Mouse (Mus musculus): ENCODE results near the gene Creg2. TPM values are rescaled to one million over a fixed set of nuclear protein-coding genes. Genes with fewer than 3 reads are reported as not detected.
"Not testable (repeated sequence)": the region's sequence is repeated elsewhere in the genome, so short reads cannot be mapped to it uniquely, and the experiment has no call there.

The Creg2 gene
- polyA plus RNA-seq, 1 experiment from 2014 or later, result 2.3 TPM

DNA sequence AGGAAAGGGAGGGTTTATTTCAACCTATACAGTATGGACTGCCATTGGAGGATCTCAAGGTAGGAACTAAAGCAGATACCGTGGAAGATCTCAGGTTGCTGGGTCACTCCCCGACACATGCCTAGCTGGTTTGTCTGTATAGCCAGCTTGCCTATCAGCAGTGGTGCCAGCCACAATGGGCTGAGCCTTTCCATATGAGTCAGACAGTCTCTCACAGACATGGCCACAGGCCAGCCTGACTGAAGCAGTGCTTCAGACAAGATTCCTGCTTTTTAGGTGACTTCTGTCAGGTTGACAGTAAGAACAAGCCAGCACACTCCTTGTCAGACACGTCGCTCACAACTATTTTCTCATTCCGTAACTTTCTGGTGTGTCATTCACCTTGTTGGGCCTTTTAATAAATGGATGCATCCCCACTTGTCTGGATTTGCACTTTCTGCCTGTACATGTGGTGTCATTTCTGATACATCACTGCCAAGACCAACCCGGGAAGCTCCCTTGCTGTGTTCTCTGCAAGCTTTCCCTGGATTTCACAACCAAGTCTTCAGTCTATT, 5.8 kb upstream of the Creg2 start:
- 83% methylated on average over 6 of the region's 6 CpGs for WGBS
- H3K27ac ChIP-seq (ENCODE audit: low read length), result no peak overlapping the region
- no peak for ATAC-seq

GRCm38 (mm10) chr1:39654901-39655300, 3.6 kb upstream of the Creg2 start:
- H3K4me2 ChIP-seq (ENCODE audit: low read length); H3K4me3 ChIP-seq (replicated peaks; ENCODE audit: low read length); H3K27ac ChIP-seq (ENCODE audit: low read length); H3K9ac ChIP-seq (replicated peaks; ENCODE audit: low read depth, low read length); H3K9me3 ChIP-seq (ENCODE audit: control insufficient read depth, low read length); ATAC-seq; H3K36me3 ChIP-seq (ENCODE audit: control insufficient read depth, insufficient read depth): not testable (repeated sequence)
- H3K27me3 ChIP-seq (replicated peaks; ENCODE audit: control insufficient read depth, insufficient read depth, low read length), result peaks cover 11% of the 10 kb centered on the region
- H3K4me1 ChIP-seq (replicated peaks; ENCODE audit: control insufficient read depth, insufficient read depth, low read length), result peaks cover 14% of the 10 kb centered on the region
- 86% methylated on average over 18 of the region's 18 CpGs for WGBS

More for the DNA sequence above, 5.8 kb upstream of the Creg2 start:
- Histone ChIP-seq H3K4me3 (replicated peaks; ENCODE audit: low read length) (no peak overlapping the region), H3K27me3 (replicated peaks; ENCODE audit: control insufficient read depth, insufficient read depth, low read length) (0 out of 2 replicates have a peak, but pooled peaks cover 4% of the 10 kb centered on the region), H3K9me3 (ENCODE audit: control insufficient read depth, low read length) (no peaks in the 10 kb centered on the region), H3K36me3 (ENCODE audit: control insufficient read depth, insufficient read depth) (no peaks in the 10 kb centered on the region), H3K4me1 (replicated peaks; ENCODE audit: control insufficient read depth, insufficient read depth, low read length) (no peaks in the 10 kb centered on the region), H3K4me2 (ENCODE audit: low read length) (no peak overlapping the region), H3K9ac (replicated peaks; ENCODE audit: low read depth, low read length) (no peak overlapping the region)

DNA sequence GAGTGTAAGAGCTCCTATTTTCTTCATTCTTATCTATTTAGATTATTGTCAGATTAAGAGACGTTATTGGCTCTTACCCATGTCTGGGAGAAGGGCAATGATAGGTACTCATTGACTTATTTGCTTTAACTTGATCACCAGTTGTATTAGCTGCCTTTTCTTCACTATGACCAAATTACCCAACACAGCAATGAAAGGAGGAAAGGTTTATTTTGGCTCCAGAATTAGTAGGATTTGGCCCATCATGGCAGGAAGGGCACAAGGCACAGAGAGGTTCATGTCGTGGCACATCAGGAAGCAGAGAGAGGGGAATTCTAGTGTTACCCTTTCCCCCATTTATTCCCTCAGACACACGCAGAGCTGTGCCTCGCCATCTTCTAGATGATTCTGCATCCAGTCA, 1.8 kb upstream of the Creg2 start:
- Histone ChIP-seq H3K4me3 (replicated peaks; ENCODE audit: low read length) (no peak overlapping the region), H3K9ac (replicated peaks; ENCODE audit: low read depth, low read length) (no peak overlapping the region), H3K4me2 (ENCODE audit: low read length) (no peak overlapping the region), H3K36me3 (ENCODE audit: control insufficient read depth, insufficient read depth) (no peaks in the 10 kb centered on the region), H3K27ac (ENCODE audit: low read length) (no peak overlapping the region), H3K4me1 (replicated peaks; ENCODE audit: control insufficient read depth, insufficient read depth, low read length) (peaks cover 15% of the 10 kb centered on the region), H3K27me3 (replicated peaks; ENCODE audit: control insufficient read depth, insufficient read depth, low read length) (peaks cover 17% of the 10 kb centered on the region), H3K9me3 (ENCODE audit: control insufficient read depth, low read length) (no peaks in the 10 kb centered on the region)
- ATAC-seq, result no peak
- WGBS, result 85% methylated on average over 4 of the region's 4 CpGs

- Histone ChIP-seq H3K9ac (replicated peaks; ENCODE audit: low read depth, low read length) (peak overlapping the region; percentile 71), H3K27me3 (replicated peaks; ENCODE audit: control insufficient read depth, insufficient read depth, low read length) (peaks cover 17% of the 10 kb centered on the region), H3K36me3 (ENCODE audit: control insufficient read depth, insufficient read depth) (no peaks in the 10 kb centered on the region), H3K4me1 (replicated peaks; ENCODE audit: control insufficient read depth, insufficient read depth, low read length) (peaks cover 21% of the 10 kb centered on the region), H3K4me3 (replicated peaks; ENCODE audit: low read length) (peak overlapping the region; percentile 66), H3K9me3 (ENCODE audit: control insufficient read depth, low read length) (no peaks in the 10 kb centered on the region), H3K4me2 (ENCODE audit: low read length) (peak overlapping the region; percentile 100), H3K27ac (ENCODE audit: low read length) (no peak overlapping the region)
- under 1% methylated on average over 73 of the region's 73 CpGs for WGBS
- peak; percentile 71 for ATAC-seq
Measured at GRCm38 (mm10) chr1:39650435-39651240, 636 bp downstream of the Creg2 start.

- no peaks in the 10 kb centered on the region for H3K9me3 ChIP-seq (ENCODE audit: control insufficient read depth, low read length)
- H3K4me2 ChIP-seq (ENCODE audit: low read length), result peak overlapping the region; percentile 100
- no peaks in the 10 kb centered on the region for H3K36me3 ChIP-seq (ENCODE audit: control insufficient read depth, insufficient read depth)
- WGBS, result 15% methylated on average over 17 of the region's 17 CpGs
- H3K4me3 ChIP-seq (replicated peaks; ENCODE audit: low read length), result peak overlapping the region; percentile 66
- peak; percentile 26 for ATAC-seq
- H3K27ac ChIP-seq (ENCODE audit: low read length), result no peak overlapping the region
- H3K4me1 ChIP-seq (replicated peaks; ENCODE audit: control insufficient read depth, insufficient read depth, low read length), result peaks cover 21% of the 10 kb centered on the region
- peak overlapping the region; percentile 71 for H3K9ac ChIP-seq (replicated peaks; ENCODE audit: low read depth, low read length)
- peaks cover 17% of the 10 kb centered on the region for H3K27me3 ChIP-seq (replicated peaks; ENCODE audit: control insufficient read depth, insufficient read depth, low read length)
Measured at GRCm38 (mm10) chr1:39649691-39650434, 1.4 kb downstream of the Creg2 start.

DNA sequence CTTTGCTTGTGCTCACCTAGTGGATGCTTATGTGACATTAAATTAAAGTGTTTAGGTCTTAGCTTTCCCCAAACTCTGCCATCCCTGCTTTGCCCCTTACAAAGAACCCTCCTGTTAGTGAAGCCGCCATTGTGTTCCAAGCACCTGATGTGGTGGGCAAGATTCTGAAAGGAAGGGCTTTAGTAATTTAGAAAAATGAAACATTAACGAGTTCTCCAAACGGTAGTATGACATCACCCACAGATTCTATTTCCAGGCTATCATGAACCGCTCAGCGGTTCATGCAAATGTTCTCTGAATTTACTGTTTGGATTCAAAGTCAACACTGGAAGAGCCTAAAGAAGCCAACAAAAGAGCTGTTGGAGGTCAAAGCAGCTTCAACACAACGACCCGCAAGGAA, 2.7 kb downstream of the Creg2 start:
- Histone ChIP-seq H3K36me3 (ENCODE audit: control insufficient read depth, insufficient read depth) (no peaks in the 10 kb centered on the region), H3K9ac (replicated peaks; ENCODE audit: low read depth, low read length) (no peak overlapping the region), H3K27ac (ENCODE audit: low read length) (no peak overlapping the region), H3K27me3 (replicated peaks; ENCODE audit: control insufficient read depth, insufficient read depth, low read length) (peaks cover 17% of the 10 kb centered on the region), H3K4me1 (replicated peaks; ENCODE audit: control insufficient read depth, insufficient read depth, low read length) (peaks cover 21% of the 10 kb centered on the region), H3K4me2 (ENCODE audit: low read length) (no peak overlapping the region), H3K4me3 (replicated peaks; ENCODE audit: low read length) (no peak overlapping the region), H3K9me3 (ENCODE audit: control insufficient read depth, low read length) (no peaks in the 10 kb centered on the region)
- no peak for ATAC-seq
- WGBS, result 30% methylated on average over 7 of the region's 7 CpGs

DNA sequence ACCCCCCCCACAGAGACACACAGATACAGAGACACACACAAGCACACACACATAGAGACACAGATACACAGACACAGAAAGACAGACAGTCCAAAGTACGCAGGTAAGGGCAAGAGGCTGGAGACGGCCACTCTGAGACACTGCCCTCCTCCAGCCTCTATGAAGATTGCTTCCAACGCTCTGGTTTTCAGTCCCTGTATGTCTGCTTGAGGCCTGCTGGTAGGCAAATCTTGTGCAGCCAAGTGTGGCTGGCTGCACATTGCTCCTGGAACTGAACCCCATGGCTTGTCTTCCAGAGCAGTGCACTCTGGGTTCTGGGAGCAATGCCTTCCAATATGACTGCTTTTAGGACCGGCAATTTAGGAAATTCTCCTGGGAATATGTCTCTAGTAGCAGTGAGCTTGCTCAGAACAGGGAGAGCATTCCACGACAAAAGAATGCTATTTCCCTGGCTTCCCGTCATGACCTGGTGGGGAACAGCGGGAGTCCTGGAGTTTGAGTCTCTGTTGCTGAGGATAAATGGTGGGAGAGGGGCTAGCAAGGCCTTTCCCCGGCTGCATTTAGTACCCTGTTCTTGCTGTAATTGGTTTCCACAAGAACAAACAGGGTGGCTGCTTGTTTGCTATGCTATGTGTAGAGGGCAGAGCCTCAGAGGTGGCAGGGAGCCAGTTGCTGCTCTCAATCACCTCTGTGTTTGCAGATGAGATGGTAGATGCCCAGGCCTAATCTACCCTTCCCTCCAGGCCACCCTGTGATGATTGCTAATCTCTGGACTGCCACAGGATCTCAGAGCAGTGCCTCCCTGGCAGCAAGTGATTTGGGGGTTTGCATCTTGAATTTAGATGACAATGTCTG, 5.1 kb downstream of the Creg2 start:
- Histone ChIP-seq H3K4me1 (replicated peaks; ENCODE audit: control insufficient read depth, insufficient read depth, low read length) (peaks cover 20% of the 10 kb centered on the region), H3K36me3 (ENCODE audit: control insufficient read depth, insufficient read depth) (no peaks in the 10 kb centered on the region), H3K4me2 (ENCODE audit: low read length) (0 out of 2 replicates have a peak overlapping the region, but pooled peaks have one; percentile 11), H3K27me3 (replicated peaks; ENCODE audit: control insufficient read depth, insufficient read depth, low read length) (peaks cover 13% of the 10 kb centered on the region), H3K9ac (replicated peaks; ENCODE audit: low read depth, low read length) (0 out of 2 replicates have a peak overlapping the region, but pooled peaks have one; percentile 2), H3K27ac (ENCODE audit: low read length) (peak overlapping the region; percentile 46), H3K9me3 (ENCODE audit: control insufficient read depth, low read length) (no peaks in the 10 kb centered on the region), H3K4me3 (replicated peaks; ENCODE audit: low read length) (no peak overlapping the region)
- 33% methylated on average over 8 of the region's 8 CpGs for WGBS
- peak; percentile 52 for ATAC-seq

- Histone ChIP-seq H3K27ac (ENCODE audit: low read length) (no peak overlapping the region), H3K9me3 (ENCODE audit: control insufficient read depth, low read length) (no peaks in the 10 kb centered on the region), H3K4me3 (replicated peaks; ENCODE audit: low read length) (no peak overlapping the region), H3K4me2 (ENCODE audit: low read length) (no peak overlapping the region), H3K27me3 (replicated peaks; ENCODE audit: control insufficient read depth, insufficient read depth, low read length) (peaks cover 6% of the 10 kb centered on the region; the same call in 1 of the 2 replicates), H3K4me1 (replicated peaks; ENCODE audit: control insufficient read depth, insufficient read depth, low read length) (peaks cover 6% of the 10 kb centered on the region), H3K36me3 (ENCODE audit: control insufficient read depth, insufficient read depth) (no peaks in the 10 kb centered on the region), H3K9ac (replicated peaks; ENCODE audit: low read depth, low read length) (no peak overlapping the region)
- 55% methylated on average over 1 of the region's 1 CpGs for WGBS
- no peak for ATAC-seq
Measured at GRCm38 (mm10) chr1:39644333-39644732, 6.9 kb downstream of the Creg2 start.
